Mouse (Mus musculus): ENCODE data around the gene Lats2. TPM values are rescaled to one million over a fixed set of nuclear protein-coding genes. Genes with fewer than 3 reads are reported as not detected.

The Lats2 gene
- polyA plus RNA-seq, 1 experiment = 35.2 TPM

DNA sequence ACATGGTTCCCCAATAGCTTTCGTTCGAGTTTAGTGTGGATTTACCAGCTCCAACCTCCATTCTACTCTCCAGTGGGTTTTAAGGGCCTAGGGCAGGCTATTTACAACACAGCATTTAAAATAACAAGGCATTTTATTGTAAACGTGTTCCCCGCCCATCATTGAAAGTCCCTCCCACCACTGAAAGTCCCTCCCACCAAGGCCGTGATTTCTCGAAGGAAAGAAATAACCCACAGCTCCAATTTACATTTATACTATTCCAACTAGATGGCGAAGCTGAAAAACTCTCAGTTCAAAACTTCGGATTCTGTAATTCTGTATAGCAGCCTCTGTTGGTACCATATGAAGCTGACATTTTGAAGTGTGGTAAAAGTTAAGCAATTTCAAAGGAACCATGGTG lies 13.6 kb downstream of the Lats2 start:
- Histone ChIP-seq H3K27ac (ENCODE audit: insufficient read depth, low read length) (no peak overlapping the region), H3K4me3 (ENCODE audit: extremely low read depth, insufficient read depth, insufficient read length) (peak overlapping the region; percentile 90), H3K4me1 (ENCODE audit: control insufficient read depth, insufficient read depth, insufficient read length) (peaks cover 28% of the 10 kb centered on the region), H3K36me3 (ENCODE audit: control insufficient read depth, insufficient read depth, low read length) (no peaks in the 10 kb centered on the region), H3K27me3 (ENCODE audit: control insufficient read depth, insufficient read depth, low read length) (no peaks in the 10 kb centered on the region)
- 9% methylated on average over 8 of the region's 8 CpGs for WGBS
- DNase-seq (ENCODE audit: low read depth in 1 of 2, low spot score in 2 of 2) = peak in 1 of 2 experiments; percentile 23
- TF ChIP-seq CTCF (IDR thresholded peaks at IDR 0.05; ENCODE audit: extremely low read depth, insufficient read depth, insufficient read length, insufficient replicate concordance) (no peak), POLR2A (IDR thresholded peaks at IDR 0.05; ENCODE audit: low read depth, low read length) (no peak)

DNA sequence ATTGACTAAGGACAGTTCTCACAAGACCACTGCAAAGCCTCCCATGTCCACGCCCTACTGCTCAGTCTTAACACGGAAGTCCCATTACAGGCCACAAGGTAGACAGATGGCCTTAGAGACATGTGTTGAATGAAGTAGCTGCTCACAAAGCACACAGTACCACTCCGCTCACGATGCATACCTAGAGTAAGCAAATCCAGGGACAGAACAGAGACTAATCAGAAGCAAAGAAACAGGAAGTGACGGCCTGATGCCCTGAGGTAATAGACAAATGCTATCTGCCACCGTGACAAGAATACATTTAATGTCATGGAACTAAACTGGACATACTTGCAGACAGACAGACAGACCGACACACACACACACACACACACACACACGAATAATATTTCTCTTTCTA lies 17.5 kb downstream of the Lats2 start:
- H3K27ac ChIP-seq (ENCODE audit: insufficient read depth, low read length) = peak overlapping the region; percentile 36; the same call in 1 of the 2 replicates
- no peaks in the 10 kb centered on the region for H3K27me3 ChIP-seq (ENCODE audit: control insufficient read depth, insufficient read depth, low read length)
- no peaks in the 10 kb centered on the region for H3K36me3 ChIP-seq (ENCODE audit: control insufficient read depth, insufficient read depth, low read length)
- DNase-seq (ENCODE audit: low read depth in 1 of 2, low spot score in 2 of 2) = peak; percentile 20 to 34
- TF ChIP-seq CTCF (IDR thresholded peaks at IDR 0.05; ENCODE audit: extremely low read depth, insufficient read depth, insufficient read length, insufficient replicate concordance) = no peak
- no peak for TF ChIP-seq POLR2A (IDR thresholded peaks at IDR 0.05; ENCODE audit: low read depth, low read length)
- WGBS = 58% methylated on average over 8 of the region's 8 CpGs
- peaks cover 19% of the 10 kb centered on the region for H3K4me1 ChIP-seq (ENCODE audit: control insufficient read depth, insufficient read depth, insufficient read length)
- no peak overlapping the region for H3K4me3 ChIP-seq (ENCODE audit: extremely low read depth, insufficient read depth, insufficient read length)

DNA sequence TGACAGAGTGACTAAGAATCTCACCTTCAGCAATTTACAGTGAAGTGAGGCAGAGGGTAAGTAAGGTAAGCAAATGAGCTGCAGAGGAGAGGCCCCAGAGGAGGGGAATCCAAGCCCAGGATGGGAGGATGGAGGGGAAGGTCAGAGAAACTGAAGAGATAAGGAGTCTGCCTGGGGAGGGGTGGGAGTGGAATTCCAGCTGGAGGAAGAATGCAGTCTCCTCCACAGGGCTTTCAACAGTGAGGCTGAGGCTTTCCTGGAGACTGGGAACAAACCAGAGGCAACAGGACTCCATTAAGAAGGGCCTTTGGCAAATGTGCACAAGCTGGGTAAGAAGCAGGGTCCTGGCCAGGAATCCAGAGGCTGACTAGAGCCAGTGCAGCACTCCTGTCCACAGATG lies 21.1 kb downstream of the Lats2 start:
- no peaks in the 10 kb centered on the region for H3K27me3 ChIP-seq (ENCODE audit: control insufficient read depth, insufficient read depth, low read length)
- TF ChIP-seq POLR2A (IDR thresholded peaks at IDR 0.05; ENCODE audit: low read depth, low read length) = no peak
- DNase-seq (ENCODE audit: low read depth in 1 of 2, low spot score in 2 of 2) = no peak
- H3K27ac ChIP-seq (ENCODE audit: insufficient read depth, low read length) = no peak overlapping the region
- peaks cover 19% of the 10 kb centered on the region for H3K4me1 ChIP-seq (ENCODE audit: control insufficient read depth, insufficient read depth, insufficient read length)
- H3K36me3 ChIP-seq (ENCODE audit: control insufficient read depth, insufficient read depth, low read length) = peaks cover 1% of the 10 kb centered on the region
- no peak overlapping the region for H3K4me3 ChIP-seq (ENCODE audit: extremely low read depth, insufficient read depth, insufficient read length)

DNA sequence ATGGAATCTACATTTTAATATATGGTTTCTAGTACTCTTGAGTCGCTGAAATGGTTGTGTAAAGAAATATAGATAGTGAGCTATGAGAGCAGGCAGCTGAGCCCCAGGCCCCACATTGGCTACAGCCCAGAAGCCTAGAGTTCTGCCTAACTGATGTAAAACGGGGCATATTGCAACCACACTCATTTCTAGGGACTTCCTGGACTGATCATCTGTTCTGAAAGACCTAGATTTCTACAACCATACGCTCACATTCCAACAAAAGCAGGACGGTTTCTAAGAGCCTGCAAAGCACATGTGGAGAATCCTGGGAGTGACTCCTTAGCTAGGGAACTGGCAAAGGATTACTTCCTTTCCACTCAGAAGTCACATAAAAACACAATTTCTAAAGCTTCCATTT lies 22.0 kb downstream of the Lats2 start:
- 61% methylated on average over 4 of the region's 4 CpGs for WGBS
- H3K4me3 ChIP-seq (ENCODE audit: extremely low read depth, insufficient read depth, insufficient read length) = no peak overlapping the region

DNA sequence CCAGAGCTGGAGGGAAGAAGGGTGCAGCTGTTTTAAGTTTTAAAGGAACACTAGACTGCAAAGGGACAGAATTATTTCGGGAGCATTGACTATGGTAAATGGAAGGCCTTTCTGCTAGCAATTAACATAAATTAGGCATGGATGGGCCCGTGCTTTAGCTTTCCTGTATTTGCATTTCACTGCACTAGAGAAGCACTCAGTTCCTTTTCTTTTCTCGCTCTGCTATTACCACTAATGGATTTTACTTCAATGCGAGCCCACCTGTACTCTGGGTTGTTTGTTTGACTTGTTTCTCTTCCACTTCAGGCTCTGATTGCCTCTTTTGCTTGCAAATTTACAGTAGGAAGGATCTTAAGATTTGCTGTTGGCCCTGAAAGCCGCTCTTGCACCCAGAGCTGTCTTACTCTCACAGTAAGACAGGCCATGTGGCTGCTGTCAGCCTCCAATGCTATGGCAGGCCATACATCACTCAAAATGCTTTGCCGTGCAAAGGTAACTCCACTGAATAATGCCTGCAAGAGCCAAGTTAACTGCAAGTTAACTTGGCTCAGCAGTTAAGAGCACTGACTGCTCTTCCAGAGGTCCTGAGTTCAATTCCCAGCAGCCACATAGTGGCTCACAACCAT lies 25.4 kb downstream of the Lats2 start:
- 56% methylated on average over 6 of the region's 6 CpGs for WGBS

More for the DNA sequence above, 22.0 kb downstream of the Lats2 start:
- Histone ChIP-seq H3K36me3 (ENCODE audit: control insufficient read depth, insufficient read depth, low read length) (peaks cover 1% of the 10 kb centered on the region), H3K27me3 (ENCODE audit: control insufficient read depth, insufficient read depth, low read length) (no peaks in the 10 kb centered on the region), H3K27ac (ENCODE audit: insufficient read depth, low read length) (no peak overlapping the region), H3K4me1 (ENCODE audit: control insufficient read depth, insufficient read depth, insufficient read length) (peaks cover 22% of the 10 kb centered on the region)
- no peak for DNase-seq (ENCODE audit: low read depth in 1 of 2, low spot score in 2 of 2)
- TF ChIP-seq CTCF (IDR thresholded peaks at IDR 0.05; ENCODE audit: extremely low read depth, insufficient read depth, insufficient read length, insufficient replicate concordance) = no peak
- TF ChIP-seq POLR2A (IDR thresholded peaks at IDR 0.05; ENCODE audit: low read depth, low read length) = no peak

DNA sequence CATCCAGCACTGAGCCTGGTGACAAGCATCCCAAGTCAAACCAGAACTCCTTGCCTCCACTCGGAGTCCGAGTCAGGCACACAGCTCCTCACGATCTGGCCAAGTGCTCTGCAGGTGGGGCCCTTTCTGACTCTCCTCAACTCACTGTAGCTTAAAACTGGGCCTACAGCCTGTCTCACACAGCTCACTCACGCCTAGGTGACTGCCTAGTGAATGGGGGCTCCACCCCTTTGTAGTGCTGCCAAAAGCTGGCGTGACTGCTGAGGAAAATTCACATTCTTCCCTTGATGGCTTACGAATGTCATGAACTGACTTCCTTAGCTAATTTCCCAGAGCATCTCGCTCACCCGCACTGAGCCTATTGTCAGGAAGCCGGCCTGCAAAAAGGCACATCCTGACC lies 27.7 kb downstream of the Lats2 start:
- 48% methylated on average over 9 of the region's 9 CpGs for WGBS
- DNase-seq (ENCODE audit: low read depth in 1 of 2, low spot score in 2 of 2) = no peak

More for the DNA sequence above, 25.4 kb downstream of the Lats2 start:
- TF ChIP-seq CTCF (IDR thresholded peaks at IDR 0.05; ENCODE audit: extremely low read depth, insufficient read depth, insufficient read length, insufficient replicate concordance) = no peak
- TF ChIP-seq POLR2A (IDR thresholded peaks at IDR 0.05; ENCODE audit: low read depth, low read length) = no peak
- DNase-seq (ENCODE audit: low read depth in 1 of 2, low spot score in 2 of 2) = no peak
- Histone ChIP-seq H3K36me3 (ENCODE audit: control insufficient read depth, insufficient read depth, low read length) (peaks cover 1% of the 10 kb centered on the region), H3K4me1 (ENCODE audit: control insufficient read depth, insufficient read depth, insufficient read length) (peaks cover 28% of the 10 kb centered on the region), H3K4me3 (ENCODE audit: extremely low read depth, insufficient read depth, insufficient read length) (no peak overlapping the region), H3K27ac (ENCODE audit: insufficient read depth, low read length) (peak overlapping the region; percentile 36), H3K27me3 (ENCODE audit: control insufficient read depth, insufficient read depth, low read length) (no peaks in the 10 kb centered on the region)

DNA sequence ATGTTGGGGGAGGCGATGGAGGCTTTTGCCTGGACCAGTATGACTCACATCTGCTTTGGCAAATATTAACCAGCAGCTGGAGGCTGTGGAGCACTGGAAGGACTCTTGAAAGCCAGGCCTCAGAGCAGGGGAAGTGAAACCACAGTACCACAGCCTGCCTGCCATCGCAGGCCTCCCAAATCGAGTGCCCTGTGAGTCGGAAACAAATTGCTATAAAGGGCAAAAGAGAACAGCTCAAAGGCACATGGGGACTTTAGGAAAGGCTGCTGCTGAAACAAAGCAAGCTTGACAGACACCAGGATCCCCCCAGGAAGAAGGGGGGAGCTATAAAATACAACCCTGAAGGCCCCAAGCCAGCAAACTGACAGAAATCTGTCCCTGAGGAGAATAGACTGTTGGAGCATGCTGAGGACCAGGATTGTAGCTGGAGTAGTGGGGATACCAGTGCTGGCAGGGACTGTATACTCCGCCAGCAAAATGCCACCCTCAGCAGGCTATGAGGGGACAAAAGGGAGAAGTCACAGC lies 28.2 kb downstream of the Lats2 start:
- peaks cover 5% of the 10 kb centered on the region for H3K36me3 ChIP-seq (ENCODE audit: control insufficient read depth, insufficient read depth, low read length)
- H3K4me3 ChIP-seq (ENCODE audit: extremely low read depth, insufficient read depth, insufficient read length) = no peak overlapping the region
- no peak for TF ChIP-seq POLR2A (IDR thresholded peaks at IDR 0.05; ENCODE audit: low read depth, low read length)
- no peaks in the 10 kb centered on the region for H3K27me3 ChIP-seq (ENCODE audit: control insufficient read depth, insufficient read depth, low read length)
- peak overlapping the region; percentile 90 for H3K27ac ChIP-seq (ENCODE audit: insufficient read depth, low read length)
- peaks cover 28% of the 10 kb centered on the region for H3K4me1 ChIP-seq (ENCODE audit: control insufficient read depth, insufficient read depth, insufficient read length)
- DNase-seq (ENCODE audit: low read depth in 1 of 2, low spot score in 2 of 2) = peak; percentile 45 to 66
- 15% methylated on average over 5 of the region's 5 CpGs for WGBS

More for the DNA sequence above, 27.7 kb downstream of the Lats2 start:
- H3K4me1 ChIP-seq (ENCODE audit: control insufficient read depth, insufficient read depth, insufficient read length) = peaks cover 28% of the 10 kb centered on the region
- no peak overlapping the region for H3K4me3 ChIP-seq (ENCODE audit: extremely low read depth, insufficient read depth, insufficient read length)
- TF ChIP-seq POLR2A (IDR thresholded peaks at IDR 0.05; ENCODE audit: low read depth, low read length) (no peak), CTCF (IDR thresholded peaks at IDR 0.05; ENCODE audit: extremely low read depth, insufficient read depth, insufficient read length, insufficient replicate concordance) (no peak)
- H3K36me3 ChIP-seq (ENCODE audit: control insufficient read depth, insufficient read depth, low read length) = peaks cover 1% of the 10 kb centered on the region
- peak overlapping the region; percentile 90 for H3K27ac ChIP-seq (ENCODE audit: insufficient read depth, low read length)
- H3K27me3 ChIP-seq (ENCODE audit: control insufficient read depth, insufficient read depth, low read length) = no peaks in the 10 kb centered on the region
